Mouse (Mus musculus) urinary bladder, adult 2 months (tissue): Measurements from ENCODE around the gene Rab5c. TPM values are rescaled to one million over a fixed set of nuclear protein-coding genes. Genes with fewer than 3 reads are reported as not detected.

Experiments used
- DNase-seq: peaks from one replicate; pipeline ENCODE4 v3.0.0; 2022; ENCODE audit warnings: low spot score
- polyA plus RNA-seq: library from polyadenylated mRNA; depleted of rRNA; stranded (reverse); fragments of >200 nt; gene quantifications from 2 replicates; pipeline ENCODE4 v1.2.3, GENCODE M21; 2012

Gene Rab5c
- polyA plus RNA-seq, 1 experiment, result 160 TPM

DNA sequence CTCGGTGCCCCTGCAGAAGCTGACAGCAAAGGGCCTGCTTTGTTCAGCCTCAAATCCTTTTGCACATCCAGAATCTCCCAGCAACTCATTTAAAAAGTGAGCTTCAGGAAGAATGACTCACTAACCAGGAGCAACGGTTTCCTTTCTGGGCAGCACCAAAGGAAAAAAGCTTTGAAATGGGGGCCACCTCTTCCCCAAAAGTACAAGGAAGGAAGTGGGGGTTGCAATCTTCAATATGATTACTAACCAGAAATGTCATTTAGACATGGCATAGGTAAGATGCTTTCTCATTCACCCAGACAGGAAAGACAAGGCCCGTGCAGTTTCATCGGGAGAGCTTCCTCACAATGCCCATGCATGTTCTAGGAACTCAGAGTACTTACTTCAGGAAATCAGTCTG, 16.8 kb downstream of the Rab5c start:
- DNase-seq, result no peak

DNA sequence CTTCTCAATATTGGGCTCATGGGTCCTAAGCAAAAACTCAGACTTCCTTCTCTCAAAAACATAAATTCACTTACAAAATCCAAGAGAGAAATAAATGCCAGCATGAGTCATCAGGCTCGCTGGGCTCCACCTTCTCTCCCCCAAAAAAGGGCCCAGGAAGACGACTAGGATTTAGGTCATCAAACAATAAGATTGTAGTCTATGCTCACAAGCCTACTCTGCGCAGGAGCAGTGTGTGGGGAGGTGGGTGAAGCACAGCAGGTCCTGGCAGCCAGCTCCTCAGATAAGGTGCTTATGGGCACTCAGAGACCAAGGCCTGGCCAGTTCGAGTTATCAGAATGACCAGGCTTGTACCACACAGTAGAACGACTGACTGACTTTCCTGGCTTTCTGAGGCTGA, 17.7 kb downstream of the Rab5c start:
- no peak for DNase-seq

DNA sequence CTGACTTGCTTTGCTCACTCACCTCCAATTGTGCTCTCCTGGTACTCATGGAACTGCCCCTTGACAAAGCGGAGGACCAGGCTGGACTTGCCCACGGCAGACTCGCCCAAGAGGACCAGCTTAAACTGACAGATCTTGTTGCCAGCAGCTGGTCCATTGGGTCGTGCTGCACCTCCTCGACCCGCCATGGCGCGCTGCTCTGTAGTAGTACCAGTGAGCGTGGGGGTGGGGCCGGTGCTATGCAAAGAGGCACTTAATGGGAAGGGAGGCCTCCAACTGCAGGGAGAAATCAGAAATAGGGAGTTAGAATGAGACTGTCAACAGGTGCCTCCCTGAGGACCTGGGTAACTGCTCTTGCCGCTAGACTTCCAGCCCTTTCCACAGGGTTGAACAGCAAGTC, 18.1 kb downstream of the Rab5c start:
- DNase-seq, result no peak

DNA sequence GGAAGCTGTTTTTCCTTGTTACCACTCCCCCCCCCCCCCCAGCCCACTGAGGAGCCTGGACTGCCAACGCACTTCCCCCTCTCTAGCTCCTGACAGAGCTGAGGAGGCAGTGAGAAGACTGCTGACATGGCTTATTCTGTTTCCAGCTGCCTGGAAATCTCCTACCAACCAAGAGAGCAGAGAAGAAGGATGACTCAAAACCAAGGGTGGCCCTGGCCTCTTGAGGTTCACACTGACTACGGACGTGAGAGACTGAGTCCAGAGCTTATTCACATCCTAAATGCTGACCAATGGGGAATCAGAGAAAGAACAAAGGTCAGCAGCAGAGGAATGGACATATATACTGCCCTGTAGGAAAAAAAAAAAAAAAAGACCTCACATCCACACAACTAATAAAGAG, 18.7 kb downstream of the Rab5c start:
- DNase-seq, result no peak

DNA sequence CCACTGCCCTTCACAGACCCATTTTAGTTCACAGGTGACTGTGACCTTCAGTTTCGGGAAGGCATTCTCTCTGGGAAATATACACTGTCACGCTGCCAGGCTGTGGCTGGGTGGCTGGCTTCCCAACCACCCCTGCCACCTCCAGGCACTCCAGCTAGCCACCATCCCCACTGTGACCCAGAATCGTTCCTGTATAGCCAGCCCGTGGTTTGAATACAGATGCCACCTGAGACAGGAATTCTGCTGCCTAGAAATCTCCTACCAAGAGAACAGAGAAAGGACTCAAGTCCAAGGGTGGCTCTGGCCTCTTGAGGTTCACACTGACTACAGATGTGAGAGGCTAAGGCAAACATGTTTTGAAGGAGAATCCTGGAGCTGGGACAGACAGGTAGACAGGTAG, 19.1 kb downstream of the Rab5c start:
- no peak for DNase-seq

DNA sequence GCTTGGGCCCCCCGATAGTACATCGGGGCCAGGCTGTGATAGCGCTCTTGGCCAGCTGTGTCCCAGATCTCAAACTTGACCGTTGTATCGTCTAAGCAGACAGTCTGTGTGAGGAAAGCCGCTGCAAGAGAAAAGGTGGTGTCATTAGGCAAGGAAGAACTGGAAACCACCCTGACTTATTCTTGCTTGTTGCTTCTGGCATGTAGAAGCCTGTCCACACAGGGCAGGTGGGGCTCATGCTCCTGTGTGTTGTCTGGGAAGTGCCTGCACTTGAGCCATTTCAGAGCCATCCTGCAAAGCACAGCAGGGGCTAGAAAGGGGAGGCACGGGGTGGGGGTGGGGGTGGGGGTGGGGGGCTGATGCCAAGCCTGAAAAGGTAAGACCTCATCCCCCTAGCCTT, 19.6 kb downstream of the Rab5c start:
- DNase-seq, result no peak

DNA sequence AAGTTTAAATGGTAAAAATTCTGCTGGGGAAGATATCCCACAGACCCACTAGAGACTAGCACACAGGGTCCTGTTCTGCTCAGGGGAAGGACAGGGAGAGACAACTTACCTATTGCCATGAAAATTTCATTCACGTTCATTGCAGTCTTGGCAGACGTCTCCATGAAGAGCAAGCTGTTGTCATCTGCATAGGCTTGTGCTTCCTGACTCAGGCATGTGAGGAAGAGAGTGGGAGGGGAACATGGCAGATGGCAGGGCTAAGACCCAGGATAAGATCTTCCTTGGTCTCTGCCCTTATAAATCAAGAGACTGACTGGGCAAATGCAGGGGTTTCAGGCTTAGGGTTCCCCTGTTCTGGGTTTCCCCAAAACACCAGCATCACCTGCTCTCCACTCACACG, 21.4 kb downstream of the Rab5c start:
- no peak for DNase-seq

DNA sequence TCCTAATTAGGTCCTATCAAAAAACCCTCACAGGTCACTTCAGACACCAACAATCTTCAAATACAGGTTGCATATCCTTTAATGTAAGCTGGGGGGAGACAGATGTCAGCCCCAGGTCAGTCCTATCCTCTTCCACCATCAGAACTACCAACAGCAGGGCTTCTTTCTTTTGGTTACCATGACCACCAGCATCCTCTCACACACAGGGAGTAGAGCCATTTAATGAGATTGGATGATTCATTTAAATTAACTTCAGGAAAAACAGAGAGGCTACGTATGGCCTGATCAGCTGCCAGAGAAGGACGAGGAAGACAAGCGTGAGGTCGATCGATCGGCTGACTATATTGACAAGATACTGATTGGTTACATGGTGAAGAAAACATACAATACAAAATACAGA, 23.1 kb downstream of the Rab5c start:
- DNase-seq, result no peak

DNA sequence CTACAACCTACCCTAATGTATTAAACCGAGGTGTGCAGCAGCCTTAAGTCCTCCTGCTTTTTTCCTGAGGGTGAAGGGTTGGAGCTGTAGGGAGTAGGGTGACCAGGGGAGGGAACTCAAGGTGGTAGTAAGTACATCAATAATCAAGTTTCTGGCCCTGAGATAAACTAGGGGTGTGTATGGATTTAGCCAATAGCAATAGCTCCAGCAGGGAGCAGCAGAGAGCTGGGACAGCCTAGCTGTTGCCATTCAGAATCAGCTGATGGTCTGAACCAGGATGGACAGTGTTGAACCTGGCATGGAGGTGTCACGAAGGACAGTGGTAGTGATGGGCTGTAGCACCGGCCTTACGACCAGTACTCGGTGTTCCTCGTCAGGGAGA, 23.5 kb downstream of the Rab5c start:
- DNase-seq, result no peak

DNA sequence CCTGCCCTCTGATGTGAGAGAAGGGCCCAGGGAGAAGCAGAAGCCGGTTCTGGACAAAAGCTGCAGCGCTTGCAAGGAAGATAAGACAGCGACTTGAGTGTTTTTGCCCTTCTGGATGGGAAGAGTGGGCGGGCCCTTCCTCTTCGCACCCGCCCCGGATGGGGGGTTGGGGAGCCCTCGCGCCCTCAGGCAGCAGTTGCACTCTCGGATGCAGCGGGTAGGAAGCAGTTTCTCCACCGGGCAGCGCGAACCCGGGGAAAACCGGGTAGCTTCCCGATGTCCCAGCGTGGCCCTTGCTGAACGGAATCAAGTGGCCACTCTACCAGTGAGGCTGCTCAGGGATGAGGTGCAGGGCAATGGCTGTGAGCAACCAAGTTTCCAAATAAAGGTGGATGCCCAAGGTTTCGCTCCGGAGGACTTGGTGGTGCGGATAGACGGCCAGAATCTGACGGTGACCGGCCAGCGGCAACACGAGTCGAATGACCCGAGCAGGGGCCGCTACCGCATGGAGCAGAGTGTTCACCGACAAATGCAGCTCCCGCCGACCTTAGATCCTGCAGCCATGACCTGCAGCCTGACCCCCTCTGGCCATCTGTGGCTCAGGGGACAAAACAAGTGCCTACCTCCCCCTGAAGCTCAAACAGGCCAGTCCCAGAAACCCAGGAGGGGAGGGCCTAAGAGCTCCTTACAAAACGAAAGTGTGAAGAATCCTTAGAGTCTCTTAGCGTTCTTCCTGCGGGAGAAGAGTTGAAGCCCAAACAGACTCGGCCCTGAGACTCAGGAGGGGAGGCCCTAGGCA, 24.1 kb downstream of the Rab5c start, which contains the start of gene Hspb9:
Gene Hspb9, plus strand, starts transcription at position 116 of the 799 bp plus-strand sequence.
- no peak for DNase-seq

DNA sequence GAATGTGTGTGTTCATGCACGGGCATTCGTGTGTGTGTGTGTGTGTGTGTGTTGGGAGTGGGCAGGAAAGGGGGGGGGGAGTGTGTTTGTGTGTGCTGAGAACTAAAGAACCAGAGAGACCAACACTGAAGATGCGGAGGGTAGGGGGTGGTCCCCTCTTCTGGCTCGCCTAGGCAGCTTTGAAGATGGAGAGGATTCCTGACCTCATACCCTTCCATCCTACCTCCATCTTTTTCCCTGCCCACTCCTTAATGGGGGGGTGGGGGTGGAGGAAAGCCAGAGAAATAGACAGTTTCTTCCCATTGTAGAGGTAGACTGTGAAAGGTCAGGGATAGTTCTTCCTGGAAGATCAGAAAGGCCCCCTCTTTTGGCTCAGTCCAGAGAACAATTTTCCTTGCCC, 24.8 kb downstream of the Rab5c start:
- no peak for DNase-seq

DNA sequence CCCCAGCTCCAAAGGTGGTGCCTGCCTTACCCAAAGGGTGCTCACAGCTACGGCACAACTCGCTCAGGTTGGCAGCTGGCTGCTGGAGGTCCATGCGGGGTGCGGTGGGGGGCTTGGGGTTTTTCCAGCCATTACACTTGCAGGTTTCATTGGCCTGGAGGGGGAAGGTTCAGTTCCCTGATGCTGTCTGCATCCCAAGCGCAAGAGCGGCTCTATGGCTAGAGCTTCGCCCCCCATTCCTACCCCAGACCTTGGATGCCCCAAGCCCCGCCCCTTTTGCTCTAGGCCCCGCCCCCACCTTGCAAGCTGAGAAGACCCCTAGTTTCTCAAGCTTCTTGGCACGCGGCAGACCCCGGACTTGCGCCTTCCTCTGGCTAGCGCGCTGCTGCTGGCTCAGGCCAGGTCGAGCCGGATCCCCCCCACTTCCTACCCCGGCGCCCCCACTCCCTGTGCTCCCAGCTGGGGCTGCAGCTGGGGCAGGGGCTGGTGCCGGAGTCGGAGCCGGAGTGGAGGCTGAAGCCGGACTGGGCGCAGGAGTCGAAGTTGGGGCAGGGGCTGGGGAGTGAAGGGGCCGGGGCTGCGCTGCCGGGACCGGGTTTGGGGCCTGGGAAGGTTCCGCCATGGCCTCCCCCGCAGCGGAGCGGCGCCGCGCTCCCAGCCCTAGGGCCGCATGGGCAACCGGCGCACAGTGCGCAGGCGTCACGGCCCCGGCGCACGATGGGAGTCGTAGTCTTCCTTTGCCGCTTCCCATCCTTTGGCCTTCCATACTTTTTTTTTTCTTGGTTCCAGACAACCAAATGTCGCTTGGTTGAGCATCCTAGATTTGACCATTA, 26.0 kb downstream of the Rab5c start, which contains the start of gene Kat2a:
Gene Kat2a, minus strand, starts transcription at position 683 of the 833 bp plus-strand sequence.
- peak; percentile 65 for DNase-seq

DNA sequence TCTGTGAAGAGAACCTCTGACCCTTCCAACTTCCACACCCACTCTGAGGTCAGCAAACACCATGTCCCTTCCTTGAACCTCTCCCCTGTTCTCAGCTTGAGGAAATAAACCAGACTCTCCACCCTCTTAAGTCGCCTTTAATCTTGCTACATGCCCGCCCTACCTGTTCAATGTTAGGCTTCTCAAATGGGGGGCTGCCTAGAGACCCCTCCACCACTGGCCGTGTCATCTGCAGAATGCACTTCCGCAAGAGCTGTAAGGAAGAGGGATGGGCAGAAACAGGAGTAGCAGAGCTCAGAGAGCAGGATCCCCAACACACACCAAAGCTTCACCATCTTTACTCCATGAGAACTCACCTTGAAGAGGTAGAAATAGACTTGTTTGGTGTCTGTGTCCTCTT, 27.0 kb downstream of the Rab5c start:
- DNase-seq, result no peak

DNA sequence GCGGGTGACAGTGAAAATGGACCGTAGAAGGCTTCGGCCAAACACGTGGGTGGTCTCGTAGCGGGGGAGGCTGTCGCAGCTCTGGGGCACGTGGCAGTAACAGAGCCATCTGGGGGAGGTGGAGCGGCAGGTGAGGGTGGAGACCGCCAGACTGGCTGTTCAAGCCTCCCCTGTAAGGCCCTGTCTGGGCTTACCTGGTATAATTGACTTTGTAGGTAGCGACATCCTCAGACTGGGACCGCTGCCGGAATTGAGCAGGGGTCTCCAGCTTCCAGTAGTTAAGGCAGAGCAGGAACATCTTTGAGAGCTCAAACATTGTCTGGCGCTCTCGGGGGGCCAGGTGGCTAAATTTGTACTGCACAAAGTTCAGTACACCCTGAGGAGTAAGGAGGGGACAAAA, 27.5 kb downstream of the Rab5c start:
- DNase-seq, result no peak

DNA sequence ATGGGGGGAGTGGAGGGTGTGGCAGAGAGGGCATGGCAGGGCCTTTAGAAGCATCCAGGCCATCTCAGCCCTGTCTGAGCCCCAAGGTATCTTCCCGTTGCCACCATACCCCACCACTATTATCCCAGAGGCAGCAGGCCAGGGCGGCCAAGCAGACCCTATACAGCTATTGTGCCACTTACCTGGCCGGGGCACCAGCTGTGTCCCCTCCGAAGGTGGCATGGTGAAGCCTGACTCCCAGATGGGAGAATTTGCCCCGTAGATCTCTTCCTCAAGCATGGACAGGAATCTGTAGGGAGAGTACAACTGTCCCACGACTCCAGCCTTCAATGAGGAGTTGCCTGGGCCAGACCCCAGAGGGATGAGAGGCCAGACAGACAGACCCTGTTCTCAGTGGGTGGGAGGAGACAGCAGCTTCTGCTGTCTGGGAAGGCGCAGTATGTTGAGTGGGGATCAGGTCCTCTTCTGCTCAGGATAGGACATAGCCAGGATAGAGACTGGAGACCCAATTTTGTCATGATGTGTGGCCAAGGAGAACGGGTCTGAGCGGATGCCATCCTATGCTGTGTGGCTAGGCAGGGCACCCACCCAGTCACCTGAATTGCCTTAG, 28.7 kb downstream of the Rab5c start:
- DNase-seq, result no peak

DNA sequence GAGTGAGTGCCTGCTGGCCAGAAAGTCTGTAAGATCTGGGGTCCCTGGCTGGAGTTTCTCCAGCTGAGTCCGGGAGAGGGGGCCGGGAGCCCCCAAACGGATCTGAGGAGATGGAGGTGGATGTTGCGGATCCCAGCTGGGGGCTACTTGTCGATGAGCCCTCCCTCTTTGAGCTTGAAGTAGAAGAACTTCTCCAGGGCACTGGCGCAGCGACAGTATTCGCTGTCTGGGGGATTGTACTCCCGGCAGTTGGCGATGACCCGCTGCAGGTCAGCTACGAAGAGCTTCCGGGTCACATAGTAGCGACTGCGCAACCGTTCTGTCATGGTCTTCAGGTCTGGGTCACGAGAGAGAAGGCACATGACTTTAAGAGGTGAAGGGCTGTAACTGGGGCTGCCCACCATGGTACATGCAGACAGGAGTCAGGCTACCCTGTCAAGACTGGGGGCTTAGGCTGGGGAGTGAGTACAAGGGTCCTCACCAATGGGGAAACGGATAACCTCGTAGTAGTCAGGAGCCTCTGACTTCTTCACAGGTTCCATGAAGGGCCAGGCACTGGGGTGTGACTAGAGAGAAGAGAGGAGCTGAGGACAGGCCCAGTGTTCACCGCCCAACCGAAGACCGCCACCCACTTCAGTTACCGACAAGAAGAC, 32.8 kb downstream of the Rab5c start:
- DNase-seq, result no peak

DNA sequence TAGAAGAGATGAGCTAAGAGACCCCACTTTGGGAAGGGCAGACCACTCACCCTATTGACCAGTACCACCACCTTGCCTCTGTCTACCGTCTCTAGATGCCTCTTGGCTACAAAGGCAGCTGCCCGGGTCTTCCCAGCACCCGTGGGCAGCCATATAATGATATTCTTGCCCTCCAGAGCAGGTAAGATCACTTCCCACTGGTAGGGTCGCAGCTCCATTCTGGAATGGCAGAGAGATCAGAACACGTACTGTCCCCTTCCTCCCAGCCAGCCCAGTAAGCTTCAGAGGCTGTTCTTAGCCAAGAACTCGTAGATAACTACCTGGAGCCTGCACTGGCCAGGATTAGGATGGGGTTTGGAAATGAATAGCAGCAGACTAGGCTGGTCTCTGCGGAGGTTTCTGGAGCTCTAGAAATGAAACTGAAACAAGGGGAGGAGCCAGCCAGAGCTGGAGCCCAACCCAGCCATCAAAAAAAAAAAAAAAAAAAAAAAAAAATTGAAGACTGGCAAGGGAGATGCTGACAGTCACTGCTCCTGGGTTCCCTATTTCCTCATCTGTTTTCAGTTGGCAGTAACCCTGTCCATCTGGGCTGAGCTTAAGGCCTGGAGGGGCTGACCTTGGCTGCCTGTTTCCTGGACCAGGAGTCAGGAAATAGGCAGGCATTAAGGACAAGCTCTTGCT, 34.0 kb downstream of the Rab5c start, which contains the start of gene Dhx58:
Gene Dhx58, minus strand, starts transcription at position 421 of the 681 bp plus-strand sequence.
- DNase-seq, result no peak

DNA sequence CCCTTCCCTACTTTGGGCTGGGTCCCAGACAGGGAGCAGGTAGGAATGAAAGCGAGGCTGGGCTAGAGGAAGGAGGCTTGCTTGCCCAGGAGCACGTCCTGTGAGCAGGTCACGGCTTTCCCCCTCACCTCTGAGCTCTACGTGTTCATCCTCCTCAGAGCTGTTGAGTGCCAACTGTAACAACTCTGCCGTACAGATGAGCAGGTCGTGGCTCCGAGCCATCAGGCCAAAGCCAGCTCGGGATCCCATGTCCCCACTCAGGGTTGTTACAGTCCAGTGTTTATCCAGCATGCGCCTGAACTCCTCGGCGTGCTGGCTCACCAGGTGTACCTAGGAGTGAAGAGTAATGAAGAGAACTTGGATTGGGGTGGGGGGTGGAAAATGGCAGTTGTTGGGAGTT, 34.6 kb downstream of the Rab5c start:
- no peak for DNase-seq

DNA sequence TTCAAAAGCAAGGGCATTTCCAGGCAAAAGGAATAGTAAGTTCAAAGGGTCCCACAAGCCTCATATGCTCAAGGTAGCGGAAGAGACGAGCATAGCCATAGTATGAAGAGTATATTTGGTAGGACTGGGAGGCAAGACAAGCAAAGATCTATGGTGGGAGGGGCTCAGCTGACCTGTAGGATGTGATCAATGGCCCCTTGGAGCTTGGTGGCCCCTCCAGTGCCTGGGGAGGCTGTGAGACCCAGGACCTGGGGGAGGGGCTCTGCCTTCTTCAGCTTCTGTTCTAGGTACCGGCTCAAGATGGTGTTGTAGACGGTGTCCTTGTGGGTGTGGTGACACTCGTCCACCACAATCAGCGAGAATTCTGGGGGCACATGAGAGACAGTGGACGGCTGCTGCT, 35.1 kb downstream of the Rab5c start:
- no peak for DNase-seq

DNA sequence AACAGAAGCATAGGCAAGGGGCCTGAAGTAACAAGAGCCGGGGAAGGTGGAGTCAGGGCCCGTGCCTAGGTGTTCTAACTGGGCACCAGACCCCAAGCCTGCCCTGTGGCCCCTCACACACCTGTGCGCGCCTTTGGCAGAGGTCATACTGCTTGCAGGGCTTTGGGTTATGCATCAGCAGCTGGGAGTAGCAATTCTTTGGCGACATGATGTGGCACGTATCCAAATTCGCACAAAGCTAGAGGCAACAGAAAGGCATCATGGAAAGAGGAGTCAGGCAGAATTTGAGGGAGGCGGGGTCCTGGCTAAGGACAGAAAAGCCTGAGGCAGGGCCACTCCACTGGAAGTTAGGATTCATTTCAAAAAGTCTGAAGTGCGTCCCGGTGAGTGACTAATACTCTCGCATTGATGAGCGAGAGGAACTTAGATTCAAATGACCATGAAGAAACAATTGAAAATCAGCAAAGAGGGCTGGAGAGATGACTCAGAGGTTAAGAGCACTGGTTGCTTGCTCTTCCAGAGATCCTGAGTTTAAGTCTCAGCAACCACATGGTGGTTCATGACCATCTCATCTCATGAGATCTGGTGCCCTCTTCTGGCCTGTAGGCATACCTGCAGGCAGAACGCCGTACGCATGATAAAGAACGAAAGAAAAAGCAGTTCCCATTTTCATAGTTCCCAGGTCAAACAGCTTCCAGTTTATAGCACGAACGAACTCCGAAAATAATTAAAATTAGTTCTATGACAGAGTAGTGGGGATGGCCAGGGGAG, 35.7 kb downstream of the Rab5c start:
- no peak for DNase-seq

DNA sequence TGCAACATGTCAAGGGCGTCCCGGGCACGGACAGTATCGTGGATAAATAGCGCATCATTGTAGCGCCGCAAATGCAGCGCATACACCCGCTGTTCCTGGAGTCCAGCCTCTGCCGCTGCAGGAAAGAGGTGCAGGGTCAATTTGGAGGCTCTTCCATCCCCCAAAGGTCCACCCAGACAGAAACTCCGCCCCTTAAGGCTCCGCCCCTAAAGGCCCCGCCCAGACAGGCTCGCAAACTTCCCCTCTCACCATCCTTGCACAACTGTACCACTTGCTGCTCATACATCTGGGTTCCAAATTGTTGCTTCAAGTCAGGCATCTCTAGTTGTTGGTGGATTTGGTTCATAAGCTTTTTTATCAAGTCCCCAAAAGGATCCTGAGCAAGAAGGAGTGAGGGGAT, 36.7 kb downstream of the Rab5c start:
- DNase-seq, result no peak
